Mouse (Mus musculus): ENCODE results near the gene Scn3b. TPM values are rescaled to one million over a fixed set of nuclear protein-coding genes. Genes with fewer than 3 reads are reported as not detected.

Scn3b gene
- polyA plus RNA-seq (2012; rRNA removed) = 0.03 and 0.13 TPM in 2 replicates

DNA sequence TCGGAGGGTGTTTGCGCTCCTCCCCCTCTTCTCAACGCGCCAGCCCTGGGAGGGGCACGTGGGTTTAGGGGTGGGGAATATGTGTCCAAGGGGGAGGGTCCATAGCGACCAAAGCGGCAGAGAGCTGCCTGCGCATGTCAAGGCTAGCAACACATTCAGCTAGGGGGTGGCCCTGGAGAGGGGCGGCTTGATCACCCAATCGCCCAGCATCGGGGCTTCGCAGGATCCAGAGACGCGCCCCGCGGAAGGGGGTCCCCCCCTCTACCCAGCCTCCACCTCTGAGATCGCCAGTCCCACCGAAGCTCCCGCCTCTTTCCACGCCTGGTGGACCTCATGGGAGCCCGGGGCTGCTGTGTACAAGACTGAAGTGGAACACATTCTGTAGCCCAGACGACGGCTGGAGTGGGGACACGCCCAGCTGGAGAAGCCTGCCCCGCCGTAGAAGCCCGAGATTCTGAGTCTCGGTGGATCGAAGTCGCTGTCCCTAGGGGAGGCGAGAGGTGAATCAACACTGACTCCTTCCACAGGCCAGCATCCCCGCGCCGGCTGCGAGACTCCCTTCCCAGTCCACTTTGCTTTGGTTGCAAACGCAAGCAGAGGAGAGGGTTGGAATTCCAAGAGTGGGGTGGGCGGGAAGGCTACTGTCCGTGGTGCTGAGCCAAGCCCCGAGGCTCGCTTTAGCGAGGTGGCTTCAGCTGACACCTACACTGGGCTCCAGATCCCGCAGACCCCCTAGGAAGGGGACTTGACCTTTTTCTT lies at the start of gene Scn3b:
Gene Scn3b (plus strand): TSS at position 115 of the 759 bp plus-strand sequence.

Other genes with a start within 250 kb of the Scn3b start
- not detected in 2 replicates for gene Olfr981, start 247.8 kb upstream of the Scn3b start, polyA plus RNA-seq (2012; rRNA removed)
- gene Olfr982, start 195.4 kb upstream of the Scn3b start, polyA plus RNA-seq (2012; rRNA removed) = not detected in 2 replicates
- gene Olfr983, start 175.6 kb upstream of the Scn3b start, polyA plus RNA-seq (2012; rRNA removed) = not detected in 2 replicates
- not detected in 2 replicates for gene Olfr984, start 155.0 kb upstream of the Scn3b start, polyA plus RNA-seq (2012; rRNA removed)
- not detected in 2 replicates for gene Olfr985, start 139.0 kb upstream of the Scn3b start, polyA plus RNA-seq (2012; rRNA removed)
- gene Tmem225, start 121.1 kb upstream of the Scn3b start, polyA plus RNA-seq (2012; rRNA removed) = not detected in 2 replicates
- not detected in 2 replicates for gene Olfr986, start 88.3 kb upstream of the Scn3b start, polyA plus RNA-seq (2012; rRNA removed)
- gene Zfp202, start 76.9 kb upstream of the Scn3b start, polyA plus RNA-seq (2012; rRNA removed) = 0.09 and 0.30 TPM in 2 replicates

Measured in stomach, adult 2 months (tissue).